Mouse (Mus musculus) bone marrow macrophage, adult 2 months (primary cell): ENCODE measurements at regions not wholly inside any gene's neighbourhood (a gene's known extent, or its start where the extent isn't known, plus 50 kb on each side); places are given as distances from the start of the nearest gene placed in this dataset.

Experiments used
- H3K27ac ChIP-seq: 2 replicates; pipeline ENCODE4 v1.5.1; 2012; ENCODE audit warnings: low read depth, low read length; ENCODE audit not compliant: insufficient read depth
- H3K4me1 ChIP-seq: 2 replicates; pipeline ENCODE4 v1.6.1; 2012; ENCODE audit warnings: low read length; ENCODE audit not compliant: control insufficient read depth, insufficient read depth
- H3K4me3 ChIP-seq: 2 replicates; pipeline ENCODE4 v1.5.1; 2012; ENCODE audit warnings: mild to moderate bottlenecking, low read length, moderate library complexity; ENCODE audit not compliant: insufficient read depth
- CTCF ChIP-seq: IDR thresholded peaks from 2 replicates; pipeline ENCODE4 v1.5.1; 2012; ENCODE audit warnings: low read depth, mild to moderate bottlenecking, low read length, moderate library complexity
- POLR2A ChIP-seq: IDR thresholded peaks from 2 replicates; pipeline ENCODE4 v1.6.1; 2012; ENCODE audit warnings: mild to moderate bottlenecking, low read depth, low read length, borderline replicate concordance

DNA sequence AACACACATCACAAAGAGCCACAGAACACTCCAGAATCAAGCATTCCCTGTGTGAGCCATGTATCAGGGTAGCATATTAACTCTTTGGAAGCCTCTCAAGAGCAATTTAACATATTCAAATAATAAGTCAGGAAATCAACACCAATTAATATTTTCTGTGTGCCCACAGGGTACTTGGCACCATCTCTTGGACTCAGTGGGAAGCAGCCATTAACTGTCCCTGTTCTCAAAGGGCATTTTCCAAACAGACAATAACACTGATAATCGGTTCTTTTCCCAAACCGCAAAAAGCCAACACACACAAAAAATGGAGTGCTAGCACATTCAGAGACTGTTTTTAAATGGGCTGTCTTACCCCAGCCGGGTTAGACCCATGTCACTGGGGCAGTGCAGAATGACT, 317.0 kb downstream of the Setd4 start:
- TF ChIP-seq POLR2A (no peak), CTCF (no peak)
- H3K4me3 ChIP-seq, result no peak overlapping the region
- H3K27ac ChIP-seq, result no peak overlapping the region

DNA sequence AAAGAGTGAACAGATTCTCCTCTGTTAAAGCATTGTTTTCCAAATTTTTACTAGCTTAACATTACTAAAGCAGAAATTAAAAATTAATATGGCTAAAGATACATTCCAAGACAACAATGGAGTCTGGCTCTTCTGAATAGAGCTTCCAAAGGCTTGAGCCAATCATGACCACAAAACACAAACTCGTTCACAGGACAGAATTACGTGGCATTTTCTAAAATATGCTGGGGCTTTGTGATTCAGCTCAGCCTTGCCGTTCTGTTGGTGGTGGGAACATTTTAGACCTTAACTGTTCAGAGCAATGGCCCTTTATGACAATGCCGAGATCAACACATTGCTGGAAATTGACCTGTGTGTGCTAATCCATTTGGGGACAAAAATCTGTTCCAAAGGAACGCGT, 318.7 kb downstream of the Setd4 start:
- TF ChIP-seq CTCF (no peak), POLR2A (no peak)
- H3K4me1 ChIP-seq, result peaks cover 3% of the 10 kb centered on the region; the same call in 1 of the 2 replicates
- no peak overlapping the region for H3K27ac ChIP-seq
- no peak overlapping the region for H3K4me3 ChIP-seq

More for the DNA sequence above, 317.0 kb downstream of the Setd4 start:
- peaks cover 3% of the 10 kb centered on the region; the same call in 1 of the 2 replicates for H3K4me1 ChIP-seq

DNA sequence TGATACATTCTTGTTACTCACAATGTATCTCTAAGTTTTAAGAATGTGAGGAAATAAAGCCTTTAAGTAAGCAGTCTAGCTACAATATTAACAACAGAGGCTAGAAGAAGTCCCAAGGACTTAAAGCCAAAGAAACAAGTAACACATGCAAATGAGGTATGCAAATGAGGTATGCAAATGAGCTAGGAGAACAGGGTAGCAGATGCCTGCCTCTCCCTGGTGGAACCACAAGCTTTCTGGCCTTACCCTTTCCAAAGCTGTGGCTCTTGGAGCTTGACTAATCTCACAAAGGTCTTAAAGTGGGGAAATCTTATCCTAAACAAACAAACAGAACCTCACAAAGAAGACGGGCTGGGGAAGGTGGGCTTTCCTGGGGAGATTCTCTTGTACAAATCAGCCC, 322.1 kb downstream of the Setd4 start:
- H3K4me1 ChIP-seq, result no peaks in the 10 kb centered on the region
- H3K27ac ChIP-seq, result no peak overlapping the region
- TF ChIP-seq CTCF (no peak), POLR2A (no peak)
- no peak overlapping the region for H3K4me3 ChIP-seq

DNA sequence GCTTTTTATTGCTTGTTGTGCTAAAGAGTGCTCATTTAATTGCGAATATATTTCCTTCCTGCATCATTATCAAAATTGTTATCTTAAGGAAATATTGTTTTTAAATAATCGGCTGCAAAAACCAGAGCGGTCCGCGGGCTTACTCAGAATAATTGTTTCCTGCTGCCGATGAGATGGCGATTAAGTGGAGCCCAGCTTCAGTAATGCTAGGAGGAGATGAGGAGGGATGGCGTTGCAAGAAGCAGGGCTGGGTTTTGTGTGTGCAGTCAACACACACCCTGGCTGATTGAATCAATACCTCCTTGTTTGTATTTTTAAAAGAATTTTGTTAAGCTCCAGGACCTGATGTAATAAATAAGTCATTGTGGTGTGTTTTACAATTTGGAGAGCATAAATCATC, 331.2 kb downstream of the Setd4 start:
- H3K27ac ChIP-seq, result no peak overlapping the region
- no peaks in the 10 kb centered on the region for H3K4me1 ChIP-seq
- H3K4me3 ChIP-seq, result no peak overlapping the region
- no peak for TF ChIP-seq POLR2A
- no peak for TF ChIP-seq CTCF

DNA sequence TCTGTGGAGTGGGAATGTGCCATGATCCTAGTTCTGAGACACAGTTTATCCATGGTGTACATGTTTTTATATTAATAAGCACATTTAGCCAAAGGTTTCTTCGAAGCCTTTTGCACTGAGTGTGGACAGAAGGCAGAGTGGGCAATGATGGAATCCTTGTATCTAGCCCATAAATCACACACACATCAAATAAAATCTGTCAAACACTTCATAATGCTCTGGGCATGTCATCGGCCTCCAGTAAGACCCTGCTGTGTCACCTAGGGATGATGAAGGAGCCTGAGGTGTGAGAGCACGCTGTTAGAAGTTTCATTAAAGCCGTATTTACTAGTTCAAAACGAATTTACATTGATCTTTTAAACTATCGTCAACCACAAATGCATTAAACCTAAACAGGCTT, 331.7 kb downstream of the Setd4 start:
- Histone ChIP-seq H3K4me1 (no peaks in the 10 kb centered on the region), H3K27ac (no peak overlapping the region), H3K4me3 (no peak overlapping the region)
- TF ChIP-seq POLR2A, result no peak
- no peak for TF ChIP-seq CTCF

DNA sequence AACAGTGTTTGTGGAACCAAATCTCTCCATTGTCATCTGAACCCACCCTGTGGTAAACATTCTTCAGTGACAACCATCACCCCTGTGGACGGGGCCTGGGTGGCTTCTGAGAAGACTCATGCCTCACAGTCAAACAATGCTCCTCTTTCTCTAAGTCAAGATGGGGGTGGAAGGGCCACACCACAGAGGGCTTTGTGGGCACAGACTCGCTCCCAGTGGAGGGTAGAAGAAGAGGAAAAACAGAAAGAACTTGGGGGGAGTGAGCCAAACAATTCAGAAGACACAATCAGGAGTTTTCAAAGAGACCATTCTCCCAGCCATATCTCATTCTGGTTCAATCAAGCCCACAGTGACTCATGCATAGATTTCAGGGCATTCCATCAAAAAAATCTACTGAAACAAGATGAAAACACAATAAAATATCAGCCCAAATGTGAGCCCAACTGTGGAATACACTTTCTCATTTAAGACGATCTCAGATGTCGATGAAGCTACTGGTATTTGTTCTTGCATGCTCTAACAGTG, 339.7 kb downstream of the Setd4 start:
- TF ChIP-seq POLR2A, result no peak
- no peak for TF ChIP-seq CTCF
- Histone ChIP-seq H3K4me1 (no peaks in the 10 kb centered on the region), H3K27ac (no peak overlapping the region), H3K4me3 (no peak overlapping the region)

DNA sequence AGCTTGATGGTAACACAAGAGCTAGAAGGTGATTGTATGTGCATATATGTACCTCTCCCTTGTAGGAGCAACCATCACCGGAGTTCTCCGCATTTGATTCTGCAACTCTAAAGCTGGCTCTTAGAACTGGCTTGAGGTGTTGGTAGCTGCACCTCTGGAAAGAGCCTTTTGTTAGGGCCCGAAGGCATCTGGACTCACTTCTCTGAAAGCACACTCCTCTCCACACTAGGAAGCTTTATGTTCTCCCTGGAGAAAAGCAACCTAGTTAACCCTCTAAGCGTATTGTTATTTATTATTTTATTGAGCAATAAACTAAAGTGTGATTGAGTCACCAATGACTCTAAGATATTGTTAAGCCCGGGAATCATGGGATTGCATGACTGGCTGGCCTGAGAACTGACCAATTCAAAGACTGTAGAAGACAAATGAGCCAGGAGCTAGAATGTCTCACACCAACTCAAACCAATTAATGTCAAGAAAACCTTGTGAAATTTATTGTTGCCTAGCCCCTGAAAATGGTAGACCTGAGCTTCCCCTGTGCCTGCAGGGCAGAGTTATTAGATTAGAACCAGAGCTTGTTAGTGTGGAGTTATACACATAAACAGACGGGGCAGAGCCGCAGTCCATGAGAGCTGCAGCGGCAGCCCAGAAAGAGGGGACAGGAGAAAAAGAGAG, 340.6 kb downstream of the Setd4 start:
- TF ChIP-seq POLR2A, result no peak
- no peak for TF ChIP-seq CTCF
- H3K4me1 ChIP-seq, result no peaks in the 10 kb centered on the region
- H3K4me3 ChIP-seq, result no peak overlapping the region
- H3K27ac ChIP-seq, result no peak overlapping the region

DNA sequence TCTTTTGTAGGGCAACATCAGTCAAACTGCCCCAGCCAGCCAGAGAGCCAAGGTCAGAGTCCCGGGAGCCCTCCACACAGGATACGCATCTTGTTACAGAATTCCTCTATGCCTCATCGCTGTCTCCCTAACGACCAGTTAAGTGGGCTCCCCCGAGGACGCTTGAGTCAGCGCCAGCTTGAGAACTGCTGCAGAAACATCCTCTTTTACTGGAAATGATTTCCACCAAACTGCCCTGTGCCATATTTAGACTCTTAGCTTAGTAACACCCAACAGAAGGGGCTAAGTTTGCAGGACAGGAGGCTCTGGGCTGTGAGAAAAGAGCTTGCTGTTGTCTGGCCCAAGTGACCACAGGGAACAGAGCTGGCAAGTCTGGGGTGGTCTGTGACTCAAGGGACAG, 357.0 kb downstream of the Setd4 start:
- Histone ChIP-seq H3K27ac (no peak overlapping the region), H3K4me1 (peaks cover 8% of the 10 kb centered on the region), H3K4me3 (no peak overlapping the region)
- TF ChIP-seq CTCF, result no peak
- TF ChIP-seq POLR2A, result no peak

DNA sequence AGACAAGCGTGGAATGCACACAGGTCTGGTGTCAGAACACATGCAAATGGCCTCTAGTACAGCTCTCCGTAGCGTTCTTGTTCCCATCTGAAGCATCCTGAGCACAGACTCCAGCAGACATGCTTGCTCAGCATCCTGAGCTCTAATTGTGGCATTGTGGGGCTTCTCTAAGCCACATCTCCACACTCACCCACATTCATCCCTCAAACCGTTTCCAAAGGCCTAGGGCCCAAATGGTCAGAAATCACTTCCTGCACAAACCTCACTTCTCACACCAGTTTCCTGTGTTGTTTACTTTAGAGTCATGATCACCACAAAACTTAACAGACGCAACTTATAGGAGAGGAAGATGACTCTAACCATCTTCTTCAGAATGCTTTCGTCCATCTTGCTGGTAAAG, 358.1 kb downstream of the Setd4 start:
- Histone ChIP-seq H3K4me3 (no peak overlapping the region), H3K27ac (no peak overlapping the region), H3K4me1 (peaks cover 8% of the 10 kb centered on the region)
- TF ChIP-seq POLR2A, result no peak

DNA sequence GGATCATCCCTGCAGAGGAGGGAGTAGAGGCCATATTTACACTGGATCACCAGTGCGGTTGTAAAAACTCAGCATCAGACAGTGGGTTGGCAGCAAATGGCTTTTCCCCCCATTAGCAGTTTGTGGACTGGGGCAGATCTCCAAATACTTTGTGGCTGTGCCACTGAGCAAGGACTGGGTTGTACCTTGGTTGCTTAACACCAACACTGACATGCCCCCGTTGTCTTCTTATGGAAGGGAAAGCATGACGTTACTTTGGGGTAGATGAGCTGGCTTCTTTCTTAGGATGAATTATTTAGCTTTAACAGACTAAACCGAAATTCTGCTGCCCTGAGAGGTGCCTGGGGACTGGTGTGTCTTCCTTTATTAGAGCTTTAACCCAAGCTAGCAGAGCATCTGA, 365.0 kb downstream of the Setd4 start:
- Histone ChIP-seq H3K4me1 (no peaks in the 10 kb centered on the region), H3K27ac (no peak overlapping the region), H3K4me3 (no peak overlapping the region)
- TF ChIP-seq CTCF (no peak), POLR2A (no peak)

DNA sequence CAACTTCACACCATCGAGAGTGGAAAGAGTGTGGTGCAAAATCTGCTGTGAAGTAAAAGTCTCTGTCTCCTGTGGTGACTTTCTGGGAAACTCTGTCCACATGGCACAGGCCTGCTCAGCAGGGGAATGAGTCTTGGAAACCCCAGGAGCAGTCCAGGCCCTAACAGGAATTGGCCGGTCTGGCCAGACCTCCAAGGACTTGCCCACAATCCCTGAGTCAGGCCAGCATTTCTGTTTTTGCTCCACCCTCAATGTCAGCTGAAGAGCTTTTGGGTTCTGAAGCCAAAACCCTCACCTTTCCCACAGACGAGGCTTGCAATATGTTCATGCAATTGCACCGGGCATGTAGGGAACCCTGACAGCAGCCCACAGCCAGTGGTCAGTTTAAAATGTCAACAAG, 365.5 kb downstream of the Setd4 start:
- no peak overlapping the region for H3K4me3 ChIP-seq
- no peak overlapping the region for H3K27ac ChIP-seq
- no peaks in the 10 kb centered on the region for H3K4me1 ChIP-seq
- no peak for TF ChIP-seq POLR2A
- TF ChIP-seq CTCF, result no peak
